Mouse (Mus musculus) ovary, adult 18-20 months (tissue): ENCODE data around the gene Abcc3.

ENCODE experiments used
- DNase-seq: peaks from one replicate; pipeline ENCODE4 v3.0.0; 2022; ENCODE audit warnings: low spot score, mixed read lengths

The Abcc3 gene

DNA sequence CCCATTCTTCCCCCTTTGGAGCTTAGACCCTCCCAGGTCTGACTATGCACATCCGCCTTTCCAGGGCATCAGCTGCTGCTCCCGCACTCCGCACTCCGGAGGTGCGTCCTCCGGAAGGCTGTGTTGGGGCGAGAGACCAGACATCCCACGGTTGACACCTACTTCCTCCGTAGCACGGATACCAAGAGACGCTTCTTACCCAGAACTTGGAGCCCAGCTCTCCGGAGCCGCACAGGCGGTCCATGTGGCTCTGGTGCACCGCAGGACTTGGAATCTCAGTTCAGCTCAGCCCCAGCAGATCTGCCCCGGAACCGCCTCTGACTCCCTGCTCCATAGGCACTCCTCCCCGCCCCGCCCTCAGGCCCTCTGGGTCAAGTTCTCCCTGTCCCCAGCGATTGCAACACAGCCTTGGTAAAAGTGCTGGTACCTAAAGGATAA is at the start of gene Abcc3:
Abcc3 (minus strand) TSS at position 326 of the 438 bp plus-strand sequence.
- DNase-seq = peak; percentile 38

- DNase-seq = no peak
Measured at GRCm38 (mm10) chr11:94441752-94442151, 49.0 kb upstream of the Abcc3 start.

GRCm38 (mm10) chr11:94441122-94441521 is 48.3 kb upstream of the Abcc3 start:
- DNase-seq = no peak

DNA sequence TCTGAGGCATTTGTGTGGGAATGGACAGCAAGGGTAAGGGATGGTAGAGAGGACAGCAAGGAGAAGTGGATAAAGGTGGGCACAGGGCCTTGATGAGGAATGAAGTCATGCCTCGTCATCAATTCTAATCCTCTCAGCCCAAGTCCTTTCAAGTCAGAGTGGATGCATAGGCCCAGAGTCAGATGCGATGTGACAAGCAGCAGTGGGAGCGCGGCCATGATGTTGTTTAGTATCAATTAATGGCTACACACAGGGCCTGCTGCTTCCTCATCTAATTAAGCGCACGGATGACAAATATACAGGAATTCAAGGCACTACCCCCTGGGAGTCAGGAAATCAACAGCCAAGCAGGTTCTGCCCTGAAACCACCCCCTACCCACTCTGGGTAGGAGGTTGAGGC is 47.6 kb upstream of the Abcc3 start:
- DNase-seq = no peak

DNA sequence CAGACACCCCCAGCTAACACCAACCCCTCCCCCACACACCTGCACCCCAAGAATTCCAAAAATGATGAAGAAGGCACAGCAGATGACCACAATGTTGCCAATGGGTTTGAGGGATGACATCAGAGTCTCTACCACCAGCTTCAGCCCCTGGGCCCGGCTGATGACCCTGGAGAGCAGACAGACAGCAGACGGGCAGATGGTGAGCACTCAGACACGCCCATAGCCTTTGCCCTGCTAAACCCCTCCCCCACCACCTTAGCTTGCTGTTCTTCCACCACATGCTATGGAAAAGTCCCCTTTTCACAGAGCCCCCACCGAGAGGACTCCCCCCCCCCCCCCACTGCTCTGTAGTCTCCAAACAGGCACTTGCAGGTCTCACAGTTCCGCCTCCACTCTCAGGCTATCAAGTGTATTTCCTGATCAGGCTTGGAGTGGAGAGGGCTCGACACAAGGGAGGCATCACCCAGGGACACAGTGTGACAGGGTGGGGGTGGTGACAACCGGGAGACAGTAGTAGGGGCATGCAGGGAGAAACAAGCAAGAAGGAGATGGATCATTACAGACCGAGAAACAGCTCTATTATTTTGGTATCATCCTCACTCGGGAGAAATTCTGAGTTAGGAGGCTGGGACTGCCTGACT is 36.3 kb upstream of the Abcc3 start:
- DNase-seq = no peak

DNA sequence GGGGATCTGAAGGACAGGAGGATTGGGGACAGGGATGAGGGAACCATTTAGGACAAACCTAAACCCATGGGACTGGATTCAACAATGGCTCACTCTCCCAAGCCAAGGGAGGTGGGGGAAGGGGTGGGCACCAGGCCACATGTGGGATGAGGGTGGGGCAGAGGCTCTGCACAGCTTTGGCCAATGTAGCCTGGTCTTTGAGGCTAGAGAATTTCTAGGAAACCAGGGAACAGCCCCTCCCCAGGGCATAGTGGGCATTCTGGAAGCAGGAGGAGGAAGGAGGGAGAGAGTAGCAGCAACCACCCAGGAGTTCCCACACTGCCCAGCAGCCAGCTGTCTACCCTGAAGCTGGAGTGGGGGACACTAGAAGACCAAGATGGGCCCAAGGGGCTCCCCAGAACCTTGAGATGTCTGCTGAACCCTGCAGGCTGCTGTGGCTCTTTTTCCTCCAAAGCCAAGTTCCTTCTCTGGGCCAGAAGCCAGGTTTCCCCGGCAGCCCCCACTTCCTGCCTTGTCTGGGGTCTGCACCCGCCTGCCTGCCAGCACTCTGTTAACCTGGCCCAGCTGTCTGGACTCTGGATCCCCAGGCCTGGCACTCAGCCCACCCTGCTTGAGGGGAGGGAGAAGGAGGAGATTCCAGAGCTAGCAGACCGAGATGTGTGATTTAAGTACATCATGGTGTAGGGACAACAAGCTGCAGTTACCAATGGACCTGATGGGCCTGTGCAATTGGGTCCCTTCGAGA is 35.5 kb upstream of the Abcc3 start:
- peak; percentile 68 for DNase-seq

GRCm38 (mm10) chr11:94425656-94426055 is 32.9 kb upstream of the Abcc3 start:
- no peak for DNase-seq

GRCm38 (mm10) chr11:94425215-94425614 is 32.4 kb upstream of the Abcc3 start:
- no peak for DNase-seq

GRCm38 (mm10) chr11:94424380-94424779 is 31.6 kb upstream of the Abcc3 start:
- DNase-seq = no peak

GRCm38 (mm10) chr11:94423855-94424254 is 31.1 kb upstream of the Abcc3 start:
- DNase-seq = no peak

GRCm38 (mm10) chr11:94420991-94421390 is 28.2 kb upstream of the Abcc3 start:
- no peak for DNase-seq

- DNase-seq = no peak
Measured at GRCm38 (mm10) chr11:94420325-94420724, 27.5 kb upstream of the Abcc3 start.

- DNase-seq = no peak
Measured at GRCm38 (mm10) chr11:94419004-94419727, 26.4 kb upstream of the Abcc3 start.

- no peak for DNase-seq
Measured at GRCm38 (mm10) chr11:94414042-94414441, 21.2 kb upstream of the Abcc3 start.

GRCm38 (mm10) chr11:94413516-94413915 is 20.7 kb upstream of the Abcc3 start:
- no peak for DNase-seq

GRCm38 (mm10) chr11:94412998-94413469 is 20.2 kb upstream of the Abcc3 start:
- no peak for DNase-seq

DNA sequence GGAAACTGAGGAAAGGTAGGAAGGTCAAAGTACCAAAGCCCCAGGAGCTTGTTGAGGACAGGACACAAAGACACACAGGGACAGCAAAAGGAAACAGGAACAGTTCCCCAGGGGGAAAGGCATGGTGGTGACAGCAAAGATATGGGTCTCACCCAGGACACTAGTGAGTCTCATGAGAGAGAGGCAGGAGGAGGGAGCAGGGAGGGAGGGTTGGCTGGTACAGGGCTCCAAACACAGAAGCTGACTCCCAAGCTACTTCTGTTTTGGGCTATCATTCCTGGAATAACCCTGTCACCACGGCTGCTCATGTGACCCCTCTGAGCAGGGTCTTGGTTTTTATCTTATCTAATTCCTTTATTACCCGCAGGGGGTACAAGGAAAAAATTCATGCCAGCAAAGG is 19.8 kb upstream of the Abcc3 start:
- no peak for DNase-seq

GRCm38 (mm10) chr11:94407803-94408321 is 15.1 kb upstream of the Abcc3 start:
- DNase-seq = no peak

- no peak for DNase-seq
Measured at GRCm38 (mm10) chr11:94405348-94405747, 12.6 kb upstream of the Abcc3 start.

DNA sequence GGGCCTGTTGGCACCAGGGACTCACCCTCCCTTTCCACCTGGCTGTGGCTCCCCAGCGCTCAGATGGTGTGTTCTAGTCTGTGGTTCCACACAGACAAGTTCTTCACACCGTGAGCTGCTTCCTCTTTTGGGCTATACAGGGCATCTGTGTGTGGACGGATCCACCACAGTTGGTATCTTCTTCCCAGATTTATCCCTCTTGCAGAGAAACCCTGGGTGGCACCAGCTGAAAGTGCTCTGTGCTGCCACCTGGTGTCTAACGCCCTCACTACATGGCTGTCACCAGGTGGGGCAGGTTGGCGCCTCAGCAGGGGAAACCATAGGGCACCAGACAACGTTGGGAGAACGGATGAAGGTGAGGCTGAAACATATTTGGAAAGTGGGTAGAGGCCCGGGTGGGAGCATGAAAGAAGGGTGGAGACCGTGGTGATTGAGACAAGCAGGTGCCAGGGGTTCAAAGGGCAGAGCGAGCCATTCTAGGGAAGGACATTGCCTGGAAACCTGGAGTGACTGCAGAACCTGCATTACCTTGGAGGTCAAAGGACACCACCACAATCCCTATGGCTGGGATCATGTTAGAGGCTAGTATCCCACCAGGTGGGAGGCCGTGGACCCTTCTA is 12.0 kb upstream of the Abcc3 start:
- peak; percentile 45 for DNase-seq

DNA sequence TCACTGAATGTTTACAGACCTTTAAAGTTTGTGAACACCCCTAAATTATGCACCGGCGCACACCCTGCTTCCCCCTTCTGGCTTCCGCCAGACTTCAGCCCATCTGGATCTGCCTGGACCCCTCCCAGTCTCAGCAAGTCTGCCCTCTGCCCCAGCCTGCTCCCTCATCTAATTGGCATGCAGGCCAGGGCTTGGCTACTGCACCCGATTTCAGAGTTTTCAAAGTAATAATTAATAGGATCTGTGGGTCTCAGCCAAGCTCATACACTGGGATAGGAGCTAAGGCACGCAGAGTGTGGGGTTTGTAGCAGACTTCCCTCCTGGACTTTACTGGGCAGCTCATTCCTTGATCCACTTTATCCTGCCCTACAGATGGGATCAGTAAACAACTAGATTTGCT is 11.4 kb upstream of the Abcc3 start:
- DNase-seq = no peak

DNA sequence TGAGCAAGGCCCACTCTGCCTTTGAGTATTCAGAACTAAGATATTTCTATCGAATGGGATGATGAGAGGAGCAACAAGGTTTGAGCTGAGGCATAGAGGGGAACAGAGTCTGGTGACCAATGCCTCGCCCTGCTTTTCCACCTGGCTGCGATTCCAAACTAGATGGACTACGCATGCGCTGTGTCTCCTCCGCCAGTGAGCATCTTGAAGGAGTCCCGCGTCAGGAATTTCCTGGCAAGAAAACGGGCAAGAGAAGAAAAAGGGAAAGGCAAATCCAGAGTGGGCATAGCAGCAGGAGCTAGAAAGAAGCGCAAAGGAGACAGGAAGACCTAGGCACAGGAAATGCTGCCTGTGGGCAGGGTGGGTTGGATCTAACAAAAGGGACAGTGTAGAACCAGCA is 11.0 kb upstream of the Abcc3 start:
- DNase-seq = no peak
